Mouse (Mus musculus): ENCODE results near the gene Miga1.

Miga1 gene

GRCm38 (mm10) chr3:152245273-152245910 lies 94.8 kb downstream of the Miga1 start:
- peak; percentile 39 for DNase-seq (ENCODE audit: low read depth, low spot score)

- DNase-seq (ENCODE audit: low read depth, low spot score), result no peak
Measured at GRCm38 (mm10) chr3:152243304-152243703, 96.9 kb downstream of the Miga1 start.

GRCm38 (mm10) chr3:152241098-152241497 lies 99.1 kb downstream of the Miga1 start:
- DNase-seq (ENCODE audit: low read depth, low spot score), result no peak

GRCm38 (mm10) chr3:152239592-152239991 lies 100.6 kb downstream of the Miga1 start:
- DNase-seq (ENCODE audit: low read depth, low spot score), result no peak

GRCm38 (mm10) chr3:152238836-152239235 lies 101.4 kb downstream of the Miga1 start:
- peak; percentile 83 for DNase-seq (ENCODE audit: low read depth, low spot score)

- no peak for DNase-seq (ENCODE audit: low read depth, low spot score)
Measured at GRCm38 (mm10) chr3:152235805-152236204, 104.4 kb downstream of the Miga1 start.

- no peak for DNase-seq (ENCODE audit: low read depth, low spot score)
Measured at GRCm38 (mm10) chr3:152235238-152235637, 105.0 kb downstream of the Miga1 start.

GRCm38 (mm10) chr3:152231333-152232100 lies 108.7 kb downstream of the Miga1 start:
- DNase-seq (ENCODE audit: low read depth, low spot score), result no peak

- no peak for DNase-seq (ENCODE audit: low read depth, low spot score)
Measured at GRCm38 (mm10) chr3:152229271-152229670, 110.9 kb downstream of the Miga1 start.

GRCm38 (mm10) chr3:152228843-152229242 lies 111.4 kb downstream of the Miga1 start:
- DNase-seq (ENCODE audit: low read depth, low spot score), result no peak

GRCm38 (mm10) chr3:152225906-152226305 lies 114.3 kb downstream of the Miga1 start:
- DNase-seq (ENCODE audit: low read depth, low spot score), result no peak

- DNase-seq (ENCODE audit: low read depth, low spot score), result peak; percentile 51
Measured at GRCm38 (mm10) chr3:152224918-152225317, 115.3 kb downstream of the Miga1 start.
